Mouse (Mus musculus): ENCODE measurements at regions not wholly inside any gene's neighbourhood (a gene's known extent, or its start where the extent isn't known, plus 50 kb on each side); places are given as distances from the start of the nearest gene placed in this dataset.

GRCm38 (mm10) chr9:23977574-23977973, 120.2 kb upstream of the Npsr1 start:
- TF ChIP-seq CTCF (IDR thresholded peaks at IDR 0.05) (no peak), EP300 (IDR thresholded peaks at IDR 0.05) (no peak)

All from lung, postnatal 0 days (tissue).